12 mouse cellular contexts compared by ENCODE assay signal in genomic region chr6:39007223-39007622, GRCm38 (mm10).
DNase-seq lines count a peak whose midpoint lies in the region; ATAC-seq and TF ChIP-seq lines count a peak whose summit lies in the region.
"Had no signal": no experiment of that assay in that cellular context is flagged by ENCODE, and none has a peak within 500 bp of the region (broad histone marks: within the 10 kb centered on the region; RNA-seq: fewer than 3 reads in every experiment).

No protein-coding gene starts in this region.

- H3K36me3 ChIP-seq in lung, postnatal 0 days (ENCODE audit: insufficient read depth, low read length), result no peaks in the 10 kb centered on the region
- no peaks in the 10 kb centered on the region for H3K36me3 ChIP-seq in limb, embryonic 13.5 days
- H3K36me3 ChIP-seq: forebrain, embryonic 12.5 days; neural tube, embryonic 12.5 days had no signal

- no peak overlapping the region for H3K4me3 ChIP-seq in lung, postnatal 0 days (ENCODE audit: low read depth, low read length)
- no peak overlapping the region for H3K4me3 ChIP-seq in limb, embryonic 13.5 days
- H3K4me3 ChIP-seq: forebrain, embryonic 12.5 days; neural tube, embryonic 12.5 days had no signal

- no peak overlapping the region for H3K4me2 ChIP-seq in lung, postnatal 0 days (replicated peaks; ENCODE audit: low read depth, low read length)
- H3K4me2 ChIP-seq in limb, embryonic 13.5 days (replicated peaks), result no peak overlapping the region
- H3K4me2 ChIP-seq: forebrain, embryonic 12.5 days; neural tube, embryonic 12.5 days had no signal

- no peak for TF ChIP-seq EP300 in lung, postnatal 0 days (IDR thresholded peaks at IDR 0.05)

- H3K27ac ChIP-seq in lung, postnatal 0 days (ENCODE audit: low read length), result no peak overlapping the region
- H3K27ac ChIP-seq in limb, embryonic 13.5 days, result peak overlapping the region; percentile 44; the same call in 1 of the 2 replicates
- H3K27ac ChIP-seq: forebrain, embryonic 12.5 days; liver, embryonic 14.5 days; neural tube, embryonic 12.5 days had no signal

- DNase-seq in lung, postnatal 14 days, result peak; percentile 8
- DNase-seq in lung, postnatal 0 days (ENCODE audit: low spot score), result no peak
- DNase-seq in c-Kit-positive CD71-negative TER-119-negative erythroid progenitor cells, embryonic 14.5 days (ENCODE audit: low read depth), result peak; percentile 37
- DNase-seq in spleen, adult 12 weeks (ENCODE audit: low spot score), result peak; percentile 32
- DNase-seq in frontal cortex, adult 2 months (ENCODE audit: extremely low spot score in 1 of 2, low spot score in 1 of 2), result no peak
- DNase-seq in frontal cortex, postnatal 25 days (ENCODE audit: low spot score in 2 of 2), result no peak
- DNase-seq: adrenal gland, postnatal 36 days had no signal

- no peaks in the 10 kb centered on the region for H3K4me1 ChIP-seq in lung, postnatal 0 days (ENCODE audit: insufficient read depth, low read depth, low read length)
- H3K4me1 ChIP-seq in limb, embryonic 13.5 days, result peaks cover 52% of the 10 kb centered on the region

- 64% methylated on average over 5 of the region's 5 CpGs for WGBS in lung, postnatal 0 days
- 33% methylated on average over 5 of the region's 5 CpGs for WGBS in limb, embryonic 13.5 days

- H3K9ac ChIP-seq in lung, postnatal 0 days (replicated peaks; ENCODE audit: low read depth), result no peak overlapping the region
- no peak overlapping the region for H3K9ac ChIP-seq in limb, embryonic 13.5 days
- H3K9ac ChIP-seq: forebrain, embryonic 12.5 days; liver, embryonic 14.5 days; neural tube, embryonic 12.5 days had no signal

- H3K9me3 ChIP-seq in lung, postnatal 0 days (ENCODE audit: low read length), result no peaks in the 10 kb centered on the region
- no peaks in the 10 kb centered on the region for H3K9me3 ChIP-seq in limb, embryonic 13.5 days
- H3K9me3 ChIP-seq: forebrain, embryonic 12.5 days; neural tube, embryonic 12.5 days had no signal

- no peak for TF ChIP-seq CTCF in lung, postnatal 0 days (IDR thresholded peaks at IDR 0.05)

- ATAC-seq in lung, postnatal 0 days, result no peak
- ATAC-seq in limb, embryonic 13.5 days (ENCODE audit: low FRiP score, low read depth), result 0 out of 2 replicates have a peak, but pooled peaks have one; percentile 13
- ATAC-seq in megakaryocyte-erythroid progenitor cell, adult 5-6 weeks (replicated peaks; ENCODE audit: low FRiP score, low TSS enrichment, poor library complexity, severe bottlenecking), result no peak

- H3K27me3 ChIP-seq in lung, postnatal 0 days (replicated peaks; ENCODE audit: insufficient read depth, low read length), result no peaks in the 10 kb centered on the region
- no peaks in the 10 kb centered on the region for H3K27me3 ChIP-seq in limb, embryonic 13.5 days
- H3K27me3 ChIP-seq: forebrain, embryonic 12.5 days; neural tube, embryonic 12.5 days had no signal

Comparison
In these comparisons a context has a peak if more than half of its experiments do, and no peak if none do; other contexts are left out.
1. DNase-seq: peak in lung, postnatal 14 days (single experiment), c-Kit-positive CD71-negative TER-119-negative erythroid progenitor cells, embryonic 14.5 days (single experiment) and spleen, adult 12 weeks (single experiment); none in lung, postnatal 0 days (single experiment), frontal cortex, adult 2 months (0 of 2) and frontal cortex, postnatal 25 days (0 of 2).